In the genomic region with DNA sequence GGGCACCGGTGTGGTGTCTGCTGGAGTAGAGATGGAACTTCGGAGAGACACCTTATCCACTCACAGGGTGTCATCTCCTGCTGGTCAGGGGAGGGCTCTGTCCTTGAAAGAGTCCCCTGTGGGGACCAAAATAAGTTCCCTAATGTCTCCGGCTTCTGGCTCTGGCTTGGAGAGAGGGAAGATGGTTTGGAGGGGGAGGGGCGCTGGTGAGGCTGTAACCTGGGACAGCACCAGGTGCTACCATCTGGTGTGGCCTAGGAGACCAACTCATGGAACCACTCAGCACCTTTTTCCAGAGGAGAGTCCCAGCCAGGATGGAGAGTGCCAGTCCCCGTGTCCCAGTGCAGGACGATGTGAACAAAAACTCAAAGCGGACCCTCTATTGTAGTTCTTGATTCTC, we compare ENCODE assay signal across 18 mouse cellular contexts. TPM values are rescaled to one million over a fixed set of nuclear protein-coding genes. Genes with fewer than 3 reads are reported as not detected.
"Had no signal": no experiment of that assay in that cellular context is flagged by ENCODE, and none has a peak within 500 bp of the region (broad histone marks: within the 10 kb centered on the region; RNA-seq: fewer than 3 reads in every experiment).

No protein-coding gene starts in this region.

- H3K4me3 ChIP-seq: lung, embryonic 15.5 days; megakaryocyte, embryonic 14.5 days; midbrain, embryonic 13.5 days; midbrain, embryonic 15.5 days; neural tube, embryonic 12.5 days; stomach, embryonic 15.5 days had no signal

- DNase-seq: lung, adult 2 months; lung, postnatal 14 days; lung, postnatal 36 days; right cerebral cortex, postnatal 14 days; thymus, adult 2 months; thymus, postnatal 25 days; thymus, postnatal 4 days had no signal

- ATAC-seq: lung, postnatal 0 days; midbrain, embryonic 13.5 days; midbrain, embryonic 15.5 days had no signal

- H3K36me3 ChIP-seq: midbrain, embryonic 13.5 days; midbrain, embryonic 15.5 days; stomach, embryonic 15.5 days had no signal

- H3K9me3 ChIP-seq: lung, embryonic 15.5 days; megakaryocyte, embryonic 14.5 days; midbrain, embryonic 13.5 days; midbrain, embryonic 15.5 days; neural tube, embryonic 12.5 days; stomach, embryonic 15.5 days had no signal

- H3K27ac ChIP-seq: macrophage; midbrain, embryonic 13.5 days; midbrain, embryonic 15.5 days; neural tube, embryonic 12.5 days; stomach, embryonic 15.5 days; stomach, postnatal 0 days had no signal

- H3K27me3 ChIP-seq: lung, embryonic 15.5 days; midbrain, embryonic 13.5 days; midbrain, embryonic 15.5 days; neural tube, embryonic 12.5 days; stomach, embryonic 15.5 days had no signal

- H3K9ac ChIP-seq: lung, embryonic 15.5 days; midbrain, embryonic 13.5 days; midbrain, embryonic 15.5 days; neural tube, embryonic 12.5 days; stomach, embryonic 15.5 days had no signal

- H3K4me2 ChIP-seq: lung, embryonic 15.5 days; midbrain, embryonic 11.5 days; midbrain, embryonic 13.5 days; midbrain, embryonic 15.5 days; neural tube, embryonic 12.5 days; stomach, embryonic 15.5 days had no signal

RNA-seq across cellular contexts. Expression of gene Mrc2, which starts 58.2 kb away (rescaled TPM):
- total RNA-seq: megakaryocyte progenitor cell, adult 5-6 weeks had no signal
- polyA plus RNA-seq: macrophage had no signal
